Mouse (Mus musculus) ES-E14 (cell line): ENCODE data around the gene Lpar4.

ENCODE experiments used
- CHD2 ChIP-seq: IDR thresholded peaks from 2 replicates; pipeline ENCODE4 v1.6.1; 2014; ENCODE audit warnings: mild to moderate bottlenecking, low read depth, low read length, inconsistent platforms
- ZNF384 ChIP-seq: IDR thresholded peaks from 2 replicates; pipeline ENCODE4 v1.6.1; 2012; ENCODE audit warnings: low read depth, low read length, inconsistent platforms

GRCm38 (mm10) chrX:106872315-106872714 lies 48.1 kb upstream of the Lpar4 start:
- TF ChIP-seq CHD2 (no peak), ZNF384 (no peak)
